Mouse (Mus musculus) intestine, embryonic 15.5 days (tissue): ENCODE measurements around the gene Dusp2. TPM values are rescaled to one million over a fixed set of nuclear protein-coding genes. Genes with fewer than 3 reads are reported as not detected.

ENCODE experiments used
- ATAC-seq: fragments of 200-750 bp; cut with Nextera tagmentation; 2 replicates; pipeline ENCODE4 v1.8.0; 2017; ENCODE audit warnings: moderate TSS enrichment, moderate library complexity
- H3K27ac ChIP-seq: fragments of 300-500 bp; sonication (generic); 2 replicates; pipeline ENCODE4 v1.5.1; 2015; ENCODE audit warnings: mild to moderate bottlenecking, inconsistent platforms
- H3K27me3 ChIP-seq: fragments of 300-500 bp; sonication (generic); replicated peaks from 2 replicates; pipeline ENCODE4 v1.6.1; 2015; ENCODE audit warnings: inconsistent platforms
- H3K36me3 ChIP-seq: fragments of 300-500 bp; sonication (generic); 2 replicates; pipeline ENCODE4 v1.6.1; 2015; ENCODE audit warnings: inconsistent platforms
- H3K4me1 ChIP-seq: fragments of 300-500 bp; sonication (generic); replicated peaks from 2 replicates; pipeline ENCODE4 v1.6.1; 2015; ENCODE audit warnings: inconsistent platforms
- H3K4me2 ChIP-seq: fragments of 300-500 bp; sonication (generic); replicated peaks from 2 replicates; pipeline ENCODE4 v1.6.1; 2015; ENCODE audit warnings: mild to moderate bottlenecking, inconsistent platforms
- H3K4me3 ChIP-seq: fragments of 300-500 bp; sonication (generic); replicated peaks from 2 replicates; pipeline ENCODE4 v1.5.1; 2015; ENCODE audit warnings: inconsistent platforms
- H3K9ac ChIP-seq: fragments of 300-500 bp; sonication (generic); 2 replicates; pipeline ENCODE4 v1.6.1; 2015; ENCODE audit warnings: inconsistent platforms
- H3K9me3 ChIP-seq: fragments of 300-500 bp; sonication (generic); 2 replicates; pipeline ENCODE4 v1.6.1; 2016; ENCODE audit warnings: inconsistent platforms
- WGBS: fragments of 180-500 bp; shearing (Covaris S2); methylation state at CpG from one replicate; pipeline ENCODE4 v1.1.7; 2015; 5-methylcytosine and 5-hydroxymethylcytosine counted together
- polyA plus RNA-seq: library from polyadenylated mRNA; unstranded; fragments of >200 nt; fragmentation: Nextera tagmentation; extraction: Ambion mirVana; gene quantifications from 2 replicates; pipeline ENCODE4 v1.2.1, GENCODE M21; 2015

The Dusp2 gene
- polyA plus RNA-seq, 1 experiment from 2014 or later = 5.2 TPM

GRCm38 (mm10) chr2:127372082-127372481, 36.1 kb downstream of the Dusp2 start:
- no peak overlapping the region for H3K4me3 ChIP-seq
- peaks cover 18% of the 10 kb centered on the region; the same call in 1 of the 2 replicates for H3K4me1 ChIP-seq
- no peak overlapping the region for H3K4me2 ChIP-seq
- WGBS = 91% methylated on average over 2 of the region's 2 CpGs
- H3K9ac ChIP-seq = no peak overlapping the region
- ATAC-seq = no peak
- H3K36me3 ChIP-seq = no peaks in the 10 kb centered on the region
- no peaks in the 10 kb centered on the region; the same call in 1 of the 2 replicates for H3K27me3 ChIP-seq
- no peaks in the 10 kb centered on the region for H3K9me3 ChIP-seq
- no peak overlapping the region for H3K27ac ChIP-seq

- peaks cover 21% of the 10 kb centered on the region; the same call in 1 of the 2 replicates for H3K4me1 ChIP-seq
- no peak overlapping the region for H3K4me3 ChIP-seq
- no peak overlapping the region for H3K9ac ChIP-seq
- no peak overlapping the region for H3K27ac ChIP-seq
- 85% methylated on average over 3 of the region's 3 CpGs for WGBS
- ATAC-seq = no peak
- no peaks in the 10 kb centered on the region for H3K27me3 ChIP-seq
- H3K9me3 ChIP-seq = no peaks in the 10 kb centered on the region
- no peaks in the 10 kb centered on the region for H3K36me3 ChIP-seq
- no peak overlapping the region for H3K4me2 ChIP-seq
These were observed 38.2 kb downstream of the Dusp2 start for GRCm38 (mm10) chr2:127374131-127374530.

- Histone ChIP-seq H3K9me3 (no peaks in the 10 kb centered on the region), H3K36me3 (no peaks in the 10 kb centered on the region), H3K4me3 (no peak overlapping the region), H3K9ac (no peak overlapping the region), H3K4me2 (no peak overlapping the region), H3K4me1 (peaks cover 21% of the 10 kb centered on the region; the same call in 1 of the 2 replicates), H3K27ac (no peak overlapping the region), H3K27me3 (no peaks in the 10 kb centered on the region)
- ATAC-seq = 0 out of 2 replicates have a peak, but pooled peaks have one; percentile 9
- WGBS = 33% methylated on average over 3 of the region's 3 CpGs
These were observed 39.1 kb downstream of the Dusp2 start for GRCm38 (mm10) chr2:127375087-127375486.

- WGBS = 55% methylated on average over 7 of the region's 7 CpGs
These were observed 39.9 kb downstream of the Dusp2 start for GRCm38 (mm10) chr2:127375759-127376341.

GRCm38 (mm10) chr2:127376423-127377051, 40.6 kb downstream of the Dusp2 start:
- Histone ChIP-seq H3K4me1 (0 out of 2 replicates have a peak, but pooled peaks cover 8% of the 10 kb centered on the region), H3K4me2 (no peak overlapping the region), H3K27me3 (no peaks in the 10 kb centered on the region), H3K27ac (no peak overlapping the region), H3K36me3 (no peaks in the 10 kb centered on the region), H3K9me3 (no peaks in the 10 kb centered on the region), H3K4me3 (no peak overlapping the region), H3K9ac (no peak overlapping the region)
- 76% methylated on average over 6 of the region's 6 CpGs for WGBS
- ATAC-seq = no peak

More at GRCm38 (mm10) chr2:127375759-127376341, 39.9 kb downstream of the Dusp2 start:
- Histone ChIP-seq H3K27me3 (no peaks in the 10 kb centered on the region), H3K9ac (no peak overlapping the region), H3K27ac (no peak overlapping the region), H3K9me3 (no peaks in the 10 kb centered on the region), H3K4me1 (peaks cover 15% of the 10 kb centered on the region; the same call in 1 of the 2 replicates), H3K36me3 (no peaks in the 10 kb centered on the region), H3K4me2 (no peak overlapping the region), H3K4me3 (no peak overlapping the region)
- ATAC-seq = no peak

GRCm38 (mm10) chr2:127377942-127378610, 42.1 kb downstream of the Dusp2 start:
- Histone ChIP-seq H3K9me3 (no peaks in the 10 kb centered on the region), H3K9ac (no peak overlapping the region), H3K27ac (no peak overlapping the region), H3K27me3 (no peaks in the 10 kb centered on the region), H3K4me1 (0 out of 2 replicates have a peak, but pooled peaks cover 8% of the 10 kb centered on the region), H3K36me3 (no peaks in the 10 kb centered on the region), H3K4me3 (no peak overlapping the region), H3K4me2 (no peak overlapping the region)
- 66% methylated on average over 7 of the region's 7 CpGs for WGBS
- ATAC-seq = no peak

GRCm38 (mm10) chr2:127378611-127378990, 42.6 kb downstream of the Dusp2 start:
- no peak overlapping the region for H3K27ac ChIP-seq
- no peak overlapping the region for H3K9ac ChIP-seq
- no peaks in the 10 kb centered on the region for H3K9me3 ChIP-seq
- WGBS = 64% methylated on average over 7 of the region's 7 CpGs
- H3K4me1 ChIP-seq = 0 out of 2 replicates have a peak, but pooled peaks cover 8% of the 10 kb centered on the region
- H3K4me2 ChIP-seq = no peak overlapping the region
- no peak for ATAC-seq
- no peaks in the 10 kb centered on the region for H3K27me3 ChIP-seq
- no peak overlapping the region for H3K4me3 ChIP-seq
- H3K36me3 ChIP-seq = no peaks in the 10 kb centered on the region

- ATAC-seq = no peak
- H3K4me3 ChIP-seq = no peak overlapping the region
- H3K9me3 ChIP-seq = no peaks in the 10 kb centered on the region
- WGBS = 64% methylated on average over 3 of the region's 3 CpGs
- no peak overlapping the region for H3K4me2 ChIP-seq
- H3K27ac ChIP-seq = no peak overlapping the region
- 0 out of 2 replicates have a peak, but pooled peaks cover 8% of the 10 kb centered on the region for H3K4me1 ChIP-seq
- H3K36me3 ChIP-seq = no peaks in the 10 kb centered on the region
- H3K27me3 ChIP-seq = no peaks in the 10 kb centered on the region
- no peak overlapping the region for H3K9ac ChIP-seq
These were observed 43.3 kb downstream of the Dusp2 start for GRCm38 (mm10) chr2:127379250-127379649.

GRCm38 (mm10) chr2:127383881-127384280, 47.9 kb downstream of the Dusp2 start:
- H3K27ac ChIP-seq = no peak overlapping the region

GRCm38 (mm10) chr2:127387521-127387920, 51.6 kb downstream of the Dusp2 start:
- H3K27me3 ChIP-seq = no peaks in the 10 kb centered on the region
- H3K4me2 ChIP-seq = no peak overlapping the region
- H3K36me3 ChIP-seq = no peaks in the 10 kb centered on the region
- ATAC-seq = no peak
- H3K27ac ChIP-seq = no peak overlapping the region
- 60% methylated on average over 2 of the region's 2 CpGs for WGBS
- H3K9ac ChIP-seq = no peak overlapping the region
- no peak overlapping the region for H3K4me3 ChIP-seq
- H3K4me1 ChIP-seq = peaks cover 3% of the 10 kb centered on the region; the same call in 1 of the 2 replicates
- H3K9me3 ChIP-seq = no peaks in the 10 kb centered on the region

More at GRCm38 (mm10) chr2:127383881-127384280, 47.9 kb downstream of the Dusp2 start:
- no peak overlapping the region for H3K4me2 ChIP-seq
- no peak overlapping the region for H3K4me3 ChIP-seq
- no peak overlapping the region for H3K9ac ChIP-seq
- H3K36me3 ChIP-seq = no peaks in the 10 kb centered on the region
- H3K9me3 ChIP-seq = no peaks in the 10 kb centered on the region
- H3K4me1 ChIP-seq = no peaks in the 10 kb centered on the region
- H3K27me3 ChIP-seq = no peaks in the 10 kb centered on the region
- 51% methylated on average over 7 of the region's 7 CpGs for WGBS
- ATAC-seq = no peak
